In the genomic region with DNA sequence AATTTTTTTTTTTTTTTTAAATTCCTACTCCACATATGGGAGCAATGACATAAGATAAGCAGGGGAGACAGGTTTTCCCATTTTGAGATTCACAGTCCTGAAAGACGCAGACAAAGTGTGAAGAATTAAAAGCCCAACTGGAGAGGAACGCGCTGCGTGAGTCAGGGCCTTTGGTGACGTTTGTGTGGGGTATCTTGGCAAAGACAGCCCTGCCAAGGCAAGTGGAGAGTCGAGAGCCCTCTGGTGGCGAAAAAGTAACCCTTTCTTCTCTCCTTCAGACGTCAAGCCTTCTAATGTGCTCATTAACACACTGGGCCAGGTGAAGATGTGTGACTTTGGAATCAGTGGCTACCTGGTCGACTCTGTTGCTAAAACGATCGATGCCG, we compare ENCODE assay signal across 8 mouse cellular contexts.
DNase-seq lines count a peak whose midpoint lies in the region; ATAC-seq and TF ChIP-seq lines count a peak whose summit lies in the region.

No protein-coding gene starts in this region.

- H3K4me2 ChIP-seq in lung, embryonic 14.5 days, result no peak overlapping the region

- H3K36me3 ChIP-seq in lung, embryonic 14.5 days (ENCODE audit: insufficient read depth), result peaks cover 51% of the 10 kb centered on the region
- peaks cover 24% of the 10 kb centered on the region for H3K36me3 ChIP-seq in small intestine, adult 2 months (ENCODE audit: control insufficient read depth, insufficient read depth, low read length)

- no peak overlapping the region for H3K27ac ChIP-seq in lung, embryonic 14.5 days (ENCODE audit: low read depth)
- no peak overlapping the region for H3K27ac ChIP-seq in small intestine, adult 2 months (ENCODE audit: insufficient read depth, low read depth, low read length)

- no peaks in the 10 kb centered on the region for H3K9me3 ChIP-seq in lung, embryonic 14.5 days (ENCODE audit: low read depth, low read length)

- no peaks in the 10 kb centered on the region for H3K4me1 ChIP-seq in lung, embryonic 14.5 days (ENCODE audit: insufficient read depth)
- H3K4me1 ChIP-seq in small intestine, adult 2 months (ENCODE audit: control insufficient read depth, insufficient read depth, insufficient read length, low read length), result no peaks in the 10 kb centered on the region

- peak; percentile 60 to 86 for DNase-seq in adrenal gland, adult (ENCODE audit: inconsistent age in 2 of 2, low spot score in 1 of 2)
- no peak for DNase-seq in adrenal gland, postnatal 4 days (ENCODE audit: low spot score in 2 of 2)
- peak; percentile 72 for DNase-seq in A20 (ENCODE audit: low read depth, low spot score)
- peak; percentile 88 for DNase-seq in brain, adult 2 months (ENCODE audit: low read depth, low spot score)
- DNase-seq in frontal cortex, postnatal 14 days (ENCODE audit: low spot score in 2 of 2), result peak; percentile 38 to 53
- DNase-seq in kidney, postnatal 4 days, result peak; percentile 56 to 66
- DNase-seq in lung, embryonic 14.5 days, result peak; percentile 77

- H3K27me3 ChIP-seq in lung, embryonic 14.5 days (ENCODE audit: insufficient read depth, low read length), result no peaks in the 10 kb centered on the region
- H3K27me3 ChIP-seq in small intestine, adult 2 months (ENCODE audit: control insufficient read depth, insufficient read depth, low read length), result no peaks in the 10 kb centered on the region

- H3K9ac ChIP-seq in lung, embryonic 14.5 days, result no peak overlapping the region

- no peak for ATAC-seq in lung, embryonic 14.5 days (ENCODE audit: insufficient read depth)

- H3K4me3 ChIP-seq in lung, embryonic 14.5 days (ENCODE audit: low read depth, low read length), result no peak overlapping the region
- no peak overlapping the region for H3K4me3 ChIP-seq in small intestine, adult 2 months (ENCODE audit: low read depth, low read length)

- peak; percentile 72 for TF ChIP-seq CTCF in lung, embryonic 14.5 days (IDR thresholded peaks at IDR 0.05; ENCODE audit: low read depth)
- peak; percentile 75; the same call in 1 of the 2 replicates for TF ChIP-seq CTCF in small intestine, adult 2 months (IDR thresholded peaks at IDR 0.05; ENCODE audit: extremely low read depth, insufficient read length, insufficient replicate concordance, low read depth, low read length)

- WGBS in lung, embryonic 14.5 days, result 53% methylated on average over 12 of the region's 12 CpGs
- WGBS in small intestine, adult 2 months, result 52% methylated on average over 12 of the region's 12 CpGs

- TF ChIP-seq POLR2A in small intestine, adult 2 months (IDR thresholded peaks at IDR 0.05; ENCODE audit: low read depth, low read length), result no peak

Comparison
In these comparisons a context has a peak if more than half of its experiments do, and no peak if none do; other contexts are left out.
1. DNase-seq: peak in adrenal gland, adult (2 of 2), A20 (single experiment), brain, adult 2 months (single experiment), frontal cortex, postnatal 14 days (2 of 2), kidney, postnatal 4 days (2 of 2) and lung, embryonic 14.5 days (single experiment); none in adrenal gland, postnatal 4 days (0 of 2).